Mouse (Mus musculus): ENCODE data around the gene Adgrf3.
"Not testable (repeated sequence)": the region's sequence is repeated elsewhere in the genome, so short reads cannot be mapped to it uniquely, and the experiment has no call there.

Gene Adgrf3

GRCm38 (mm10) chr5:30205493-30205892 lies at the start of gene Adgrf3:
Gene Adgrf3, minus strand, starts transcription at chr5:30205722.
- no peak for DNase-seq (ENCODE audit: low spot score in 2 of 2)

DNA sequence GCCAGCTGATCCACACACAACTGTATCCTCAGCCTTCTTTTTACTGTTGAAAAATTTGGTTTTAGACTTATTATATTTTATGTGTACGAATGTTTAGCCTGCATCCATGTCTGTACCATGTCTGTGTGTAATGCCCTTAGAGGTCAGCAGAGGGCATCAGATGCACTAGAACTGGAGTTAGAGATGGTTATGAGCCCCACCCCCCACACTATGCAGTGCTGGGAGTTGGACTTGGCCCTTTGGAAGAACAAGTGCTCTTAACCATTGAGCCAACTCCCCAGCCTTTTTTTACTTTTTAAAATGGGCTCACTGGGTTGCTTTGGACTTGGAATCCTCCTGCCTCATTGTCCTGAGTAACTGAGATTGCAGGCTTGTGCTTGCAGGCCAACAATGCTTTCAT lies 42.1 kb upstream of the Adgrf3 start:
- no peak for DNase-seq (ENCODE audit: low spot score in 2 of 2)

DNA sequence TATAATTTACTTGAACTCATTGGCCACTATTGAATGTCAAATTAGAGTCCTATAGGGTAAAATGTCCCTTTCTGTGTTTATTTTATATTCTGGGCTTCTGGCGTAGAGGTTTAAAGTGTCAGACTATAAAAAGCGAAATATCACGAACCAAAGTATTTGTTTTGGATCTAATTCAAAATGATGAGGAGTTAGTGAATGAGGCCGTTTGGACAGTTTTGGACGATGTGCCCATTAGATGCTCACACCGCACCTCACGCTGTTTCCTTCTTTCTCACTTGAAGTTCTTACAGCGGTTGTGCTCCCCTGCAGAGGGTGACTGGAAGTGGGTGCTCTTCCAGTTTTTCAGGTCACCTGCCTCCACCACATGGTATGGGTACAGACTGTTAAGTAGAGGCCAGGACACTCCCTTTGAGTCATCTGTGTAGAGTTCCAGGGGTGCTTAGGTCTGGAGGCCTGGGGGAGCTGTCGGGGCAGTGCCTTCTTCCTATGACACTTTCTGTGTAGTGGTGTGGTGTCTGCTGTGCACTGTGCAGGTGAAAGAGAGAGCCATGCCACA lies 40.4 kb upstream of the Adgrf3 start:
- no peak for DNase-seq (ENCODE audit: low spot score in 2 of 2)

DNA sequence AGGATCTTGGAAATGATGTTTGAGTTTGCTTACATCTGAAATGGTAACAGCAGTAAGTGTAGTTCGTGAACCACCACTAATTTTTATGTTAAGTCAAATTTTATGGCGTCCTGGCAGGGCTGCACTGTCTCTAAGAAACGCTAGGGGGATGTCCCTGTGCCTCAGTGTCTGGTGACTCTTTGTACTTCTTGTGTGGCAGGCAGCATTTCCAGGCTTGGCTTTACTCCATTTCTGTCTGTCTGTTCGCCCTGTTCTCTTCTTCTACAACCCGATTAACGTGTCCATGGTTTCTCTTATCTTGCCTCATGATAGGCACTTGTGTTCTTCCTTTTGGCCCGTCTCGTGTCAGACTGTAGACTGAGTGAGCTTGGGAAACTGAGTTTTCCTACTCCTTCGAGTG lies 38.2 kb upstream of the Adgrf3 start:
- DNase-seq (ENCODE audit: low spot score in 2 of 2): no peak

GRCm38 (mm10) chr5:30242410-30242809 lies 36.9 kb upstream of the Adgrf3 start:
- DNase-seq (ENCODE audit: low spot score in 2 of 2): no peak

- no peak for DNase-seq (ENCODE audit: low spot score in 2 of 2)
Measured at GRCm38 (mm10) chr5:30240552-30240951, 35.0 kb upstream of the Adgrf3 start.

DNA sequence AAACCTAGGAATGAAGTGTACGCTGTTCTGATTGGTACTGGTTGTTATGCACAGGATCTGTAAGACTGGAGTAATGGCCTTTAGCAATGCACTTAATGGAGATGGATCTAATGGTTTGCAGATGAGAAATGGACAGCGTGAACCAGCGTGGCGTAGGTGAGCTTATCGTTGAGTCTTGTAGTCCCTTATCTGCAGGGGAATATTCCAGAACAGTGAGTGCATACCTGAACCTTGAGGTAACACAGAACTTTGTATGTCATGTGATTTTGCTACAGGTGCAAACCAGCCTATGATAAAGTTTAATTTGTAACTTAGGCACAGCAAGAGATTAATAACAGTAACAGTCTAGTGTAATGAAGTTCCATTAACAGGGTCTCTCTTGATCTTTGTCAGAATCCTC lies 33.0 kb upstream of the Adgrf3 start:
- no peak for DNase-seq (ENCODE audit: low spot score in 2 of 2)

DNA sequence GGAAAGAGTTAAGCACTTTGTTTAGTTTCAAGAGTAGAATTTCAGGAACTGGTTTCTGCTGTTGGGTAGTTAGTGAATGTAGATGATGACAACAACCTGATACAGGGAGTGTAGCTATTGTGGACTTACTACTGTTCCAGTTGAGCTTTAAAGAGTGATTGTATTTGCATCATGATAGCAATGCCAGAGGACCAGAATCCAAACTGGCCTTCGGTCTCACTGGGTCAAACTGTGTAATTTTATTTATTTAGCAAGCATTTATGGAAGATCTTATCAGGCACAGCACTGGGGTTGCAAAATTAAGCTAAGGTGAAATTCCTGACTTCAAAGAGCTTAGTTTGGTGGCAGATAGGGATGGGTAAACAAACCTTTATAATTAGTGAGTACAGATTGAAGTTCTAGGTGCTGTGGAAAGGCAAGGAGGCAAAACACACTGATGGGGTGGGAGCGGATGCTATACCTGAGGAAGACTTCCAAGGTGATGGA lies 30.2 kb upstream of the Adgrf3 start:
- no peak for DNase-seq (ENCODE audit: low spot score in 2 of 2)

DNA sequence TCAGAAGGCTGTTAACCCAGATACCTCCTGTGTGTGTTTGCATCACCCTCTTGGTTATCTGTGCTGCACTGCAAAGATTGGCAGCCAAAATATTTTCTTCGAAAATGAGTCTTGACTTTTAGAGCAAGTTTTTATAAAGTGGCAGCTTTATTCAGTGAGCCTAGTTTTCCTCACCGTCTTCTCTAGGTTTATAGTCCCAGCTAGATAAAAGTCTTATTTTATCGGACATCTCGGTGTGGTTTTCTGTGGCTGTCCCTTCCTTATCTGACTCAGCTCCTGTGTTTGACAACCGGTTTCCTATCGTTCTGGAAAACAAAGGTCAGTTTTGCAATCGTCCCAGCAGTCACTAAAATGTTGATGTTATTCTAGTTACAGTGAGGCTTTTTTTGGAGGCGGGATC lies 28.5 kb upstream of the Adgrf3 start:
- no peak for DNase-seq (ENCODE audit: low spot score in 2 of 2)

- no peak for DNase-seq (ENCODE audit: low spot score in 2 of 2)
Measured at GRCm38 (mm10) chr5:30233042-30233441, 27.5 kb upstream of the Adgrf3 start.

- DNase-seq (ENCODE audit: low spot score in 2 of 2): peak; percentile 94 to 97
Measured at GRCm38 (mm10) chr5:30232271-30232971, 26.9 kb upstream of the Adgrf3 start, which contains the start of gene Selenoi. Gene Selenoi, plus strand, starts transcription at chr5:30232581.

GRCm38 (mm10) chr5:30231891-30232270 lies 26.4 kb upstream of the Adgrf3 start:
- DNase-seq (ENCODE audit: low spot score in 2 of 2): no peak

GRCm38 (mm10) chr5:30230901-30231300 lies 25.4 kb upstream of the Adgrf3 start:
- DNase-seq (ENCODE audit: low spot score in 2 of 2): no peak

GRCm38 (mm10) chr5:30222681-30223080 lies 17.2 kb upstream of the Adgrf3 start:
- DNase-seq (ENCODE audit: low spot score in 2 of 2): no peak

GRCm38 (mm10) chr5:30220666-30221065 lies 15.1 kb upstream of the Adgrf3 start:
- DNase-seq (ENCODE audit: low spot score in 2 of 2): no peak

DNA sequence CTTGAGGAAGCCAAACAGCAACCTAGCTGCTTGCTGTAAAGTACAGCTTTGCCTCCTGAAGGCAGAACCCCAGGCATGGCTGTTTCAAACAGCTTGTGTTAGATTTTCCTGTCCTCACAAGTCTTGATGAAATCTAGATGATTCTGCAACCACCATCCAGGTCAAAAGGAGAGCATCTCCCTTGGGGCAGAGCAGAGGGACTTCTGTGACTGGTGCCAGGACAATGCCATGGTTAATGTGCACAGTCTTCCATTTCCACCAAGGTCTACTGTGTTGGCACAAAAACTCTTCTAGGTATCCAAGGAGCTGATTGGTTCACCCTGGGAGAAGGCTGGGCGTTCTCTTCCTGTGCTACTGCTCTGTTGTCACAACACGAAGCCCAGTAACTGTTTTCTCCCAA lies 14.2 kb upstream of the Adgrf3 start:
- DNase-seq (ENCODE audit: low spot score in 2 of 2): no peak

- DNase-seq (ENCODE audit: low spot score in 2 of 2): no peak
Measured at GRCm38 (mm10) chr5:30215970-30216369, 10.4 kb upstream of the Adgrf3 start.

GRCm38 (mm10) chr5:30214889-30215288 lies 9.4 kb upstream of the Adgrf3 start:
- DNase-seq (ENCODE audit: low spot score in 2 of 2): peak; percentile 40 to 56

DNA sequence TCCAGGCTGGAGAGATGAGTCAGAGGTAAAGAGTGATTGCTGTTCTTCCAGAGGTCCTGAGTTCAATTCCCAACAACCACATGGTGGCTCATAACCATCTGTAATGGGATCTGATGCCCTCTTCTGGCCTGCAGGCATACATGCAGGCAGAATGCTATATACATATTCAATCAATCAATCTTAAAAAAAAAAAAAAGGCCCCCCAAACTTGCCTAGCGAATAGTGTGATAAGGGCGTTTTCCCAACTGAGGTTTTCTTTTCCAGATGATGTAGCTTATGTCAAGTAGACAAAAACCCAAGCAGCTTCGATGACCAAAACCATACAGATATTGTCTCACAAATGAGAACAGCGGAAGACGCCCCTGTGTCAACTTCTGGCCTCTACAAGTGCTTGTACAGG lies 5.2 kb upstream of the Adgrf3 start:
- DNase-seq (ENCODE audit: low spot score in 2 of 2): not testable (repeated sequence)

GRCm38 (mm10) chr5:30207276-30207675 lies 1.8 kb upstream of the Adgrf3 start:
- DNase-seq (ENCODE audit: low spot score in 2 of 2): no peak

GRCm38 (mm10) chr5:30205034-30205433 lies 488 bp downstream of the Adgrf3 start:
- no peak for DNase-seq (ENCODE audit: low spot score in 2 of 2)

GRCm38 (mm10) chr5:30204441-30204840 lies 1.1 kb downstream of the Adgrf3 start:
- DNase-seq (ENCODE audit: low spot score in 2 of 2): no peak

- DNase-seq (ENCODE audit: low spot score in 2 of 2): no peak
Measured at GRCm38 (mm10) chr5:30203216-30203885, 2.2 kb downstream of the Adgrf3 start.
